Mouse (Mus musculus) liver, embryonic 14.5 days (tissue): ENCODE data around the gene Mapkapk2.

Experiments
- CTCF ChIP-seq: IDR thresholded peaks from 2 replicates; pipeline ENCODE4 v1.5.1; 2016; ENCODE audit warnings: antibody characterized with exemption, low read depth, control low read depth
- EP300 ChIP-seq: IDR thresholded peaks from 2 replicates; pipeline ENCODE4 v1.6.1; 2016; ENCODE audit warnings: antibody characterized with exemption, low read depth

DNA sequence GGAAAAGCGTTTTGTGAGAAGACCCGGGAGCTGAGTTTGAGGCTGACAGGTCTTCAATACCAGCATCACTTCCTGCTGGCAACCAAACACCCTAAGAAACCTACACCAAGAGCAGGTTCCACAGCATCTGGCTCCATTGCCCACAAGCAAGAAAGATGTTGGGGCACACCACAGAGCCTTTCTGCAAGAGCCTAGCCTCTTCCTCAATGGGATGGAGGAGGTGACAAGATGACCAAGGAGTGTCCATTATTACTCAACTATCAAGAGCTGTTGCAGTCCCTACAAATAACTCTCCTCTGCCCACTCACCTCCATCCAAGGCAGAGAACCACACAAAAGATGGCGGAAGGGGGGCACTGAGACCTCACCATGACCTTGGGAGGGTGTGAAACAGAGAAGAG lies 5.5 kb downstream of the Mapkapk2 start:
- TF ChIP-seq CTCF = no peak
- no peak for TF ChIP-seq EP300
